Mouse (Mus musculus) liver, embryonic 13.5 days (tissue): ENCODE results near the gene Map3k1. TPM values are rescaled to one million over a fixed set of nuclear protein-coding genes. Genes with fewer than 3 reads are reported as not detected.

Experiments used
- ATAC-seq: fragments of 200-750 bp; cut with Nextera tagmentation; 2 replicates; pipeline ENCODE4 v1.8.0; 2017; ENCODE audit warnings: low read depth, mild to moderate bottlenecking, moderate number of reproducible peaks, moderate library complexity
- DNase-seq: peaks from one replicate; pipeline ENCODE4 v3.0.0; 2022
- H3K27ac ChIP-seq: fragments of 300-500 bp; sonication (generic); 2 replicates; pipeline ENCODE4 v1.5.1; 2015; ENCODE audit warnings: moderate library complexity, mild to moderate bottlenecking, inconsistent platforms
- H3K27me3 ChIP-seq: fragments of 300-500 bp; sonication (generic); 2 replicates; pipeline ENCODE4 v1.6.1; 2015; ENCODE audit warnings: mild to moderate bottlenecking, inconsistent platforms
- H3K36me3 ChIP-seq: fragments of 300-500 bp; sonication (generic); 2 replicates; pipeline ENCODE4 v1.6.1; 2015; ENCODE audit warnings: mild to moderate bottlenecking, inconsistent platforms
- H3K4me1 ChIP-seq: fragments of 300-500 bp; sonication (generic); replicated peaks from 2 replicates; pipeline ENCODE4 v1.6.1; 2015; ENCODE audit warnings: inconsistent platforms
- H3K4me2 ChIP-seq: fragments of 300-500 bp; sonication (generic); 2 replicates; pipeline ENCODE4 v1.6.1; 2015; ENCODE audit warnings: inconsistent platforms, mild to moderate bottlenecking, moderate library complexity
- H3K4me3 ChIP-seq: fragments of 300-500 bp; sonication (generic); replicated peaks from 2 replicates; pipeline ENCODE4 v1.5.1; 2015; ENCODE audit warnings: mild to moderate bottlenecking, inconsistent platforms
- H3K9ac ChIP-seq: fragments of 300-500 bp; sonication (generic); 2 replicates; pipeline ENCODE4 v1.6.1; 2015; ENCODE audit warnings: mild to moderate bottlenecking, inconsistent platforms
- H3K9me3 ChIP-seq: fragments of 300-500 bp; sonication (generic); replicated peaks from 2 replicates; pipeline ENCODE4 v1.6.1; 2016; ENCODE audit warnings: inconsistent platforms
- WGBS: fragments of 180-500 bp; shearing (Covaris S2); methylation state at CpG from one replicate; pipeline ENCODE4 v1.1.7; 2015; ENCODE audit not compliant: insufficient replicate concordance; 5-methylcytosine and 5-hydroxymethylcytosine counted together
- polyA plus RNA-seq: library from polyadenylated mRNA; unstranded; fragments of >200 nt; fragmentation: Nextera tagmentation; extraction: Ambion mirVana; gene quantifications from 2 replicates; pipeline ENCODE4 v1.2.1, GENCODE M21; 2015

Gene Map3k1
- 11.1 and 14.5 TPM in 2 replicates for polyA plus RNA-seq

DNA sequence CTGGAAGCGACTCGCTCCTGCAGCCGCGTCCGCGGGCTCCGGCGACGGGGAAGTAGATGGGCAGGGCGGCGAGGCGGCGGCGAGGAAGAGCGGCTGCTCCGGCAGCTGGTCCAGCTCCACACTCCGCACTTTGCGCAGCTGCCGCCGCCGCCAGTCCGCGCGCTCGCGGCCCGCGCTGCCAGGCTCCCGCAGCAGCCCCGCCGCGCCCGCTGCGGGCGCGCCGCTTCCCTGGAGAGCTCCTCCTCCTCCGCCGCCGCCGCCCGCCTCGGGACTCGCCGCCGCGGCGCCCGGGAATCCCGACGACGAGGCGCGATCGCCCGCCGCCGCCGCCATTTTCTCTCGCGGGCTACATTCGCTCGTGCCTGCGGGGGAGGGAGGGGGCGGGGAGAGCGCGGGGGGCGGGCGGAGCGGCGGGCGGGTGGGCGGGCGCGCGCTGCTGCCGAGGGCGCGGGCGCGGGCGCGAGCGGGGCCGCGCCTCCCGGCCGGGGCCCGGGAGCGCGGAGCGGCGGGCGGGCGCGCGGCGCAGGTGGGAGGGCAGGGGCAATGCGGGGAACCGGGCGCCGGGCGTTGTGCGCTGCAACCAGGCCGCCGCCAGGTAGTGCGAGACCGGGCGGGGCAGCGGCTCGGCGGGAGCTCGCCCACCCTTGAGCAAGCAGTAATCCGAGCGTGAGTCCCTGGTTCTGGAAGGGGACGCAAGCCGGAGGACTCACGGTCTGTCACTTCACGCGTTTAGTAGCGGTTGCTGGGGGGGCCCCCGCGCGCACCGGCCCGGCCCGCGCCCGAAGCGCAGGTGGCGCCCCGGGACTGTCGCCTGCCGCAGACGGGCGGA, at the start of gene Map3k1:
Gene Map3k1 (minus strand): TSS at position 357 of the 829 bp plus-strand sequence.
- Histone ChIP-seq H3K4me3 (peak within 1 kb of the TSS; percentile 98), H3K36me3 (no peaks in the 10 kb centered on the region), H3K4me2 (peak within 1 kb of the TSS; percentile 98), H3K4me1 (peaks cover 45% of the 10 kb centered on the region), H3K9ac (peak within 1 kb of the TSS; percentile 98), H3K27ac (peak within 1 kb of the TSS; percentile 93), H3K27me3 (peaks cover 18% of the 10 kb centered on the region; the same call in 1 of the 2 replicates), H3K9me3 (no peaks in the 10 kb centered on the region)
- DNase-seq (peak; percentile 56), ATAC-seq (peak; percentile 77)
- WGBS: under 1% methylated on average over 71 of the region's 136 CpGs

DNA sequence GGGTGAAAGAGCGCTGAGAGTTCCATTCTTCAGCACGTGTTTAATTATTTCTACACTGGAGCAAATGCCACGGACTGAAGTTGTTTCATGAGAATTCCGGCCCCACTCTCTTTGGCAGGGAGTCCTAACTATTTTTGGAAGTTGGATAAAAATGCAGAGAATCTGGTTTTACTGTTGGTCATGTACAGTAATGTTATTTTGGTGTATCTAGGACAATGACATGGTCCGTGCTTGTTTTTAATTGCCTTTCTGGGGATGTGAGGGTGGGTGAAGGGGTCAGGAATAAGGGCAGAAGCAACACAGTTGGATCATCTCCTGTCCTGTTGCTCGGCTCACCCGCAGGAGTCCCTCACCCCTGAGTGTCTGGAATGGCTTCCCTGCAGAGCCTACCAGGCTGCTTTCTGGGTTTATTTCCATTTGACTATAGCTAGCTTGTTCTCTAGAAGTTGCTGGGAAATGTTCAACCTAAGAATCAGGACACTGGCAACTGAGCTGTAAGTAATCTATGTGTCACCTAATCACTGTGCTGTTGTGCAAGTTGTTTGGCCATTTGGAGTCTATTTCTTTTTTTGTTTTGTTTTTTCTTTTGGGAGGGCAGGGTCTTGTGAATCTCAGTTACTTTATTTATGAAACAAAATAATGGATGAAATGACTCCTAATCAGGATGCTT, 48.1 kb upstream of the Map3k1 start:
- Histone ChIP-seq H3K4me1 (peaks cover 5% of the 10 kb centered on the region; the same call in 1 of the 2 replicates), H3K9ac (no peak overlapping the region), H3K27me3 (0 out of 2 replicates have a peak, but pooled peaks cover 4% of the 10 kb centered on the region), H3K36me3 (no peaks in the 10 kb centered on the region), H3K9me3 (peaks cover 3% of the 10 kb centered on the region; the same call in 1 of the 2 replicates), H3K27ac (peak overlapping the region; percentile 16), H3K4me3 (no peak overlapping the region), H3K4me2 (no peak overlapping the region)
- DNase-seq (no peak), ATAC-seq (no peak)
- WGBS: 65% methylated on average over 7 of the region's 7 CpGs

DNA sequence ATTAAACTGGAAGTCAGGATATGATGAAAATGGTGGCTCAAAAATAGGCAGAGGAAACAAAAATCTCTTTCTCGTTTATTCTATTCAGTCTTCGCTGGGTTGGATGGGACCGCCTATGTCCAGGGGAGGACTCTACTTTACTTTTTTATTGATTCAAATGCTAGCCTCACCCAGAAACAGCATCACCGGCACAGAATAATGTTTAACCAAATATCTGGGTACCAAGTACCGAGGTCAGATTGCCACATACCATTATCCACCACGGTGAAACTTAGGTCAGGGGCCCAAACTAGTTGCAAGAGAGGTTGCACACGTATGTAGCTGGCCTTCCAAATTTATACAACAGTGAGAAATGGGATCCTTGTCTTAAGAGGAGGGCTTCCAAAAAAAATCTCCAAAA, 47.4 kb upstream of the Map3k1 start:
- ATAC-seq: peak; percentile 58; the same call in 1 of the 2 replicates

DNA sequence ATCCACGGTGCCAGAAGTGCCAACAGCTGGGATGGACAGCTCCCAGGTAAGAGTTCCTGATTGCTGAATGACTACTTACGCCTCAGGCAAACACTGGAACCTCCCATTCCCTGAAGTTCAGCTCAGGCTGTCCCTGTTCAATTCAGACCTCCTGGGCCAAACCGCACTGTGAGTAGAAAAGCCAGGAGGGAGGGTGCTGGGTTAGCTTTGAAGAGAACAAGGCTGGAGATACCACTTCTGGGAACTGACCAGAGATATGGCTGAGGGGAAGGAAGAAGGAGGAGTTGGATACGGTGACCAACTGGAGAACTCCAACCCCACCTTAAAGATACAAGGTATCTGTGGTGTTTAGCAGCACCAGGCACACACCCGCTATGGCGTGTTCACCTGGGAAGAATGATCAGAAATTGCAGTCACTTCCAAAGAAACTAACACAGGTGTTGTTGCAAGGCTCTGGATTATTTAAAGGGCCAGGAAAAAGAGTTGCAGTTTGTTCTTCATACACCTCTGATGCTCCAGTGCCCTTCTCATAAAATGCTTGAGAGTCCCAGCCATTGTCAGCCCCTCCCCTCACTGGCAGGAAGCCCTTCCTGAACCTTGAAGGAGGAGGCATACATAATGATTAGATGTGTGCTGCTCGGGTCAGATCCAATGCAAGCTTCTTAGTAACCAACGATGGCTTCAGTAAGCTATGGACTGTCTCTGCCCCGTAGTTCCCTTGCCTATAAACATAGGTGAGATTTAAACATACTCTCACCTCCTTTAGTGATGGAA, 43.8 kb upstream of the Map3k1 start:
- no peaks in the 10 kb centered on the region for H3K36me3 ChIP-seq
- no peaks in the 10 kb centered on the region for H3K9me3 ChIP-seq
- no peak overlapping the region for H3K4me2 ChIP-seq
- DNase-seq (no peak), ATAC-seq (no peak)
- peaks cover 4% of the 10 kb centered on the region; the same call in 1 of the 2 replicates for H3K27me3 ChIP-seq
- H3K27ac ChIP-seq: no peak overlapping the region
- peaks cover 5% of the 10 kb centered on the region; the same call in 1 of the 2 replicates for H3K4me1 ChIP-seq
- no peak overlapping the region for H3K9ac ChIP-seq
- H3K4me3 ChIP-seq: no peak overlapping the region
- 66% methylated on average over 9 of the region's 9 CpGs for WGBS

More for the DNA sequence above, 47.4 kb upstream of the Map3k1 start:
- WGBS: 68% methylated on average over 7 of the region's 7 CpGs
- Histone ChIP-seq H3K27me3 (0 out of 2 replicates have a peak, but pooled peaks cover 4% of the 10 kb centered on the region), H3K36me3 (no peaks in the 10 kb centered on the region), H3K9me3 (peaks cover 3% of the 10 kb centered on the region; the same call in 1 of the 2 replicates), H3K27ac (peak overlapping the region; percentile 16; the same call in 1 of the 2 replicates), H3K4me3 (no peak overlapping the region), H3K9ac (no peak overlapping the region), H3K4me1 (peaks cover 5% of the 10 kb centered on the region; the same call in 1 of the 2 replicates), H3K4me2 (no peak overlapping the region)
- no peak for DNase-seq

DNA sequence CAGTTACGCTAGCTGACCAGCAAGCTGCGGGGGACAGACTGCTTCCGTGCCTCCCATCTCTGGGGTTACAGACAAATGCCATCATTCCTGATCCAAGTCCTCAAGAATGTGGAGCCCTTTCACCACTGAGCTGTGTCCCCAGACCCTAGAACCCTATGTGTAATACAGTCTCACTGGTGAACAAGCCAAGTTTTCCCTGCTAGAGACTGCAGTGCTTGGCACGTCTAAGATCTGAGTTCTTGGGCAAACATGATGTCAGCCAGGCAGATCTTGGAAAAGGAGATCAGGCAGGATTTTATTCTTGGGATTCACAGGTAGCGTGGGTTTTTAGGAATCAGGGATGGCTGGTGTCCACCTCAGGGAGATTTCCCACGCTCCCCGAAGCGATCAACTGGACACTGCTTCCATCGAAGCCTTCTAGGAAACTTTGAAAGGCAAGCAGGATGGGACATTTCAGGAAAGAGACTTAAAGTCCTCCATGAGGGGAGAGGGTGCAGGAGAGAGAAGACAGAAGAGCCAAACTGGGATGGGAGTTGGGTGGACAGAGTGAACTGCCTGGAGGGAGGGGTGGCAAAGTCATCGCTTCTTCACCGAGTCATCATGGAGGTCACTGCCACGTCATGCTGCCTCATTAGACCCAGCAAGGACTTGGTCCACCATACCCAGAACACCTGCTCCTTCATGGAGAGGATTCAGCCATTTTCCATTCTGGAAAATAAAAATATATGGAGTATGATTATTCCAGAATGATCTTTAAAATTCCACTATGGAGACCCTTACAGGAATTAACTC, 41.4 kb upstream of the Map3k1 start:
- ATAC-seq (no peak), DNase-seq (no peak)
- 81% methylated on average over 12 of the region's 12 CpGs for whole genome bisulfite sequencing

DNA sequence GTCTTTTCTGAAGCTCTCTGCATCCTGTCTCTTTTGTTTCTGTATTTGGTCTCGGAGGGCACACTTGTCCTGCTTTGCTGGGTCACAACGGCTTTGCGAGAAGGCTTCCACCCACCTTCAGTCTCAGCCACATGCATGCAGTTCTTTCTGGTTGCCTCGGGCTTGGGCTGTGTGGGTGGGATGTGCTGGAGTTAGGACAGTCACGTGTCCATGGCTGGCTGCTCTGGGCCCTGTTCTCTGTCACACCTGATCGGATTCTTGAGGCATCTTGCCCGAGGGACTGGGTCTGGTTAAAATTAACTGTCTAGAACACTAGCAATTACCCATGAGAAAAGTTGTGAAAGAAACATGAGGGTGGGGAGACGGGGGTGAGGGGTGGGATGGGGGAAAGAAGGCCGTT, 36.7 kb upstream of the Map3k1 start:
- Histone ChIP-seq H3K4me1 (peaks cover 8% of the 10 kb centered on the region), H3K4me2 (no peak overlapping the region), H3K9ac (no peak overlapping the region), H3K9me3 (no peaks in the 10 kb centered on the region), H3K27ac (no peak overlapping the region), H3K4me3 (no peak overlapping the region), H3K36me3 (no peaks in the 10 kb centered on the region), H3K27me3 (no peaks in the 10 kb centered on the region; the same call in 1 of the 2 replicates)
- DNase-seq: no peak
- no peak for ATAC-seq
- WGBS: 57% methylated on average over 9 of the region's 9 CpGs

More for the DNA sequence above, 41.4 kb upstream of the Map3k1 start:
- Histone ChIP-seq H3K27me3 (peaks cover 4% of the 10 kb centered on the region; the same call in 1 of the 2 replicates), H3K9ac (no peak overlapping the region), H3K9me3 (no peaks in the 10 kb centered on the region), H3K4me1 (no peaks in the 10 kb centered on the region; the same call in 1 of the 2 replicates), H3K27ac (no peak overlapping the region), H3K36me3 (no peaks in the 10 kb centered on the region), H3K4me3 (no peak overlapping the region), H3K4me2 (no peak overlapping the region)

DNA sequence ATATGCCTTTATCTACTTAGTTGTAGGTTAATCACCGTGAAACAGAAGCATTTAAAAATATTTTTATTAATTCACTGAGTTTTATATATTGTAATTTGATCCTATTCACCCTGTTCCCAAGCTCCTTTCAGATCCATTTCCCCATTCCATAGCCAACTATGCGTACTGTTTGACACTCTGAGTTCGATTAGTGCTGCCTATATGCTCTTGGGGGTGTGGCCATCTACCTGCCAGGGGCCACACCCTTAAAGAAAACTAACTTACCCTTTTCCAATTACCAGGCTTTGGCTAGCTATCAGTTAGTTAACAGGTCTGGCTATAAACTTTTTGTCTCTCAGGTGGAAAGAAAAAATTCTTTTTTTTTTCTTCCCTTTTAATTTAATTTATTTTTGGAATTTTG, 35.5 kb upstream of the Map3k1 start:
- H3K4me3 ChIP-seq: no peak overlapping the region
- no peak overlapping the region for H3K27ac ChIP-seq
- no peaks in the 10 kb centered on the region for H3K9me3 ChIP-seq
- 88% methylated on average over 3 of the region's 3 CpGs for WGBS
- no peak for ATAC-seq
- H3K4me1 ChIP-seq: peaks cover 8% of the 10 kb centered on the region
- no peaks in the 10 kb centered on the region for H3K27me3 ChIP-seq
- H3K4me2 ChIP-seq: no peak overlapping the region
- DNase-seq: no peak
- H3K36me3 ChIP-seq: no peaks in the 10 kb centered on the region
- no peak overlapping the region for H3K9ac ChIP-seq

DNA sequence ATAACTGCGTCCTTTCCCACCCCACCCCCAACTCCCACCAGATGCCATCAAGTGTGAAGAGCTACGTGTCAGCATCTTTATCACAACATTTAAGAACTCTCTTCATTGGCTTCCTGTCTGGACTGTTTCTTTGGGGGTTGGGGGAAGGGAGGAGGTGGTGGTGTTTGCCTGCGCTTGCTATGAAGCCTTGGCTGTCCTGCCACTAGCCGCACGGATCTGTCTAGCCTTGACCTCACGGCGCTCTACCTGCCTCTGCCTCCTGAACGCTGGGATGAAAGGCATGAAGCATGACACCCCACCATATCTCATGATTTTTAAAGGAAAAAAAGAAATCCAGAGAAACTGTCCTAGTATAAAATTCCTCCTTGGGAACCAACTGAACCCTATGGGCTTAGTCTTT, 27.0 kb upstream of the Map3k1 start:
- H3K9me3 ChIP-seq: no peaks in the 10 kb centered on the region
- peaks cover 16% of the 10 kb centered on the region; the same call in 1 of the 2 replicates for H3K27me3 ChIP-seq
- no peaks in the 10 kb centered on the region for H3K4me1 ChIP-seq
- H3K4me2 ChIP-seq: no peak overlapping the region
- no peak overlapping the region for H3K4me3 ChIP-seq
- H3K27ac ChIP-seq: no peak overlapping the region
- WGBS: 52% methylated on average over 8 of the region's 8 CpGs
- H3K36me3 ChIP-seq: no peaks in the 10 kb centered on the region
- DNase-seq (no peak), ATAC-seq (no peak)
- no peak overlapping the region for H3K9ac ChIP-seq

DNA sequence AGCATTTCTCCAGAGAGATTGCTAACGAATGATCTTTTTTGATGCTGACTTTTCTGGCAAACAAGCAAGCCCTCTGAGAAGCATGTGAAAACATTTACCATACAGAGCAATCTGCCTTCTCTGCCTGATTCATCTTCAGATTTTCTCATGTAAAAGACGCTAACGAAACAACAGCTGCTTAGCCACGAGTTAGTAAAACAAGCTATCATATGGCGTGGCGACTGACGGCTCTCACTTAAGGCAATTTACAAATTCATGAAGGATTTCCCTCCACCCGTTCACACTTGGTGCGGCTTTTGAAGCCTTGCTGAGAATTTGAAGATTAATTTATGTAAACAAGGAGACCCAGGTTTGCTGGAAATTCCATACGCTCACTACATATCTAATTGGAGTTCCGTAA, 25.8 kb upstream of the Map3k1 start:
- no peaks in the 10 kb centered on the region for H3K9me3 ChIP-seq
- ATAC-seq: no peak

DNA sequence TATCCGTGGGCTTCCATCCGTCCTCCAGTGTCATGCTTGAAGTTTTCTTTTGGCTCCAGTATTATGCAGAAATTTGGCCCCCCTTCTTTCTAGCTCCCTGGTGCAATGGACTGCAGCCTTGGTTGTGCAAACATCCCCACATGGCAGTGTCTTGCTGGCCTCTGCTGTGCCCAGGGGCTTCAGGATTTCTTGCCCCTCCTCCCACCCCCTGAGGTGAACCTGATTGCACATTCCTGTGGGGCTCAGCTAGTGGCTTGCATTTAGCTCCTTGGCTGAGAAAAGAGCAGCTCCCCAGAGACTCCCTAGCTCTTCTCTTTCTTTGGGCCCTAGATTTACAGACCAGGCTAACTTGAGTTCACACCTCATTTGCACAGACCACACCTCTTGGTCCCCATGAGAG, 20.7 kb upstream of the Map3k1 start:
- Histone ChIP-seq H3K9me3 (no peaks in the 10 kb centered on the region), H3K27me3 (peaks cover 20% of the 10 kb centered on the region; the same call in 1 of the 2 replicates), H3K4me1 (no peaks in the 10 kb centered on the region), H3K27ac (no peak overlapping the region), H3K4me3 (no peak overlapping the region), H3K36me3 (no peaks in the 10 kb centered on the region), H3K9ac (no peak overlapping the region), H3K4me2 (no peak overlapping the region)
- ATAC-seq: no peak
- 49% methylated on average over 2 of the region's 2 CpGs for WGBS
- no peak for DNase-seq

More for the DNA sequence above, 25.8 kb upstream of the Map3k1 start:
- peaks cover 17% of the 10 kb centered on the region; the same call in 1 of the 2 replicates for H3K27me3 ChIP-seq
- no peak overlapping the region for H3K9ac ChIP-seq
- DNase-seq: no peak
- H3K4me3 ChIP-seq: no peak overlapping the region
- no peaks in the 10 kb centered on the region for H3K4me1 ChIP-seq
- no peak overlapping the region for H3K4me2 ChIP-seq
- H3K27ac ChIP-seq: no peak overlapping the region
- no peaks in the 10 kb centered on the region for H3K36me3 ChIP-seq
- WGBS: 72% methylated on average over 11 of the region's 11 CpGs
